Mouse (Mus musculus) CH12.LX (cell line): ENCODE data around the gene Scrn2. TPM values are rescaled to one million over a fixed set of nuclear protein-coding genes. Genes with fewer than 3 reads are reported as not detected.

ENCODE experiments used
- DNase-seq: peaks from one replicate; pipeline ENCODE4 v3.0.0-alpha.2; 2013; ENCODE audit errors: extremely low read depth
- H3K27ac ChIP-seq: 2 replicates; pipeline ENCODE4 v1.5.1; 2012; ENCODE audit warnings: low read depth, mild to moderate bottlenecking, control low read depth, moderate library complexity; ENCODE audit not compliant: insufficient read depth
- H3K27me3 ChIP-seq: replicated peaks from 2 replicates; pipeline ENCODE3; 2012; ENCODE audit warnings: inconsistent platforms
- H3K36me3 ChIP-seq, 2 experiments: replicated peaks in 1 of 2; 2 replicates each; pipeline versions ENCODE3 to v1.6.1; 2012; ENCODE audit warnings: inconsistent platforms in 1 of 2, low read length in 1 of 2, mild to moderate bottlenecking in 1 of 2, mixed read lengths in 1 of 2, moderate library complexity in 1 of 2; ENCODE audit not compliant: control insufficient read depth in 1 of 2, insufficient read depth in 1 of 2
- H3K4me1 ChIP-seq, 2 experiments: 2 replicates each; pipeline ENCODE4 v1.6.1; 2012; ENCODE audit warnings: inconsistent platforms in 1 of 2, moderate library complexity in 1 of 2; ENCODE audit not compliant: insufficient read depth in 2 of 2, control insufficient read depth in 1 of 2
- H3K4me2 ChIP-seq: 2 replicates; pipeline ENCODE4 v1.6.1; 2012; ENCODE audit warnings: low read depth, mild to moderate bottlenecking, control low read depth; ENCODE audit not compliant: poor library complexity, insufficient read depth, severe bottlenecking
- H3K4me3 ChIP-seq, 3 experiments: fragments of 150-350 bp in 1 of 3; sonication (generic) in 1 of 3; replicated peaks in 1 of 3; 2 replicates each; pipeline versions ENCODE3 to v1.5.1; 2011 to 2012; ENCODE audit warnings: low read depth in 2 of 3, low read length in 2 of 3, mild to moderate bottlenecking in 2 of 3, moderate library complexity in 2 of 3, control low read depth in 1 of 3, improper control_type of control experiment in 1 of 3, inconsistent platforms in 1 of 3, mixed read lengths in 1 of 3; ENCODE audit not compliant: poor library complexity in 1 of 3
- H3K79me2 ChIP-seq: replicated peaks from 2 replicates; pipeline ENCODE4 v1.6.1; 2012; ENCODE audit warnings: mild to moderate bottlenecking, moderate library complexity; ENCODE audit not compliant: control insufficient read depth, poor library complexity, insufficient read depth, severe bottlenecking; ENCODE audit errors: extremely low read depth
- H3K9ac ChIP-seq: 2 replicates; pipeline ENCODE4 v1.6.1; 2012; ENCODE audit warnings: low read depth, mild to moderate bottlenecking, control low read depth, moderate library complexity; ENCODE audit not compliant: insufficient read depth
- H3K9me3 ChIP-seq: replicated peaks from 2 replicates; pipeline ENCODE3; 2012; ENCODE audit warnings: low read length, inconsistent platforms, mixed read lengths
- BHLHE40 ChIP-seq: IDR thresholded peaks from 2 replicates; pipeline ENCODE4 v1.6.1; 2011; ENCODE audit warnings: mild to moderate bottlenecking, low read depth, low read length, improper control_type of control experiment
- CHD1 ChIP-seq: IDR thresholded peaks from 2 replicates; pipeline ENCODE4 v1.6.1; 2012; ENCODE audit warnings: low read depth, low read length, improper control_type of control experiment, inconsistent platforms
- CHD2 ChIP-seq: IDR thresholded peaks from 2 replicates; pipeline ENCODE4 v1.6.1; 2011; ENCODE audit warnings: low read length, improper control_type of control experiment
- CTCF ChIP-seq, 2 experiments: IDR thresholded peaks in 1 of 2; conservative IDR thresholded peaks in 1 of 2; 2 replicates each; pipeline ENCODE4 v1.5.1; 2011 to 2012; ENCODE audit warnings: low read depth in 2 of 2, low read length in 2 of 2, improper control_type of control experiment in 1 of 2, inconsistent platforms in 1 of 2, mild to moderate bottlenecking in 1 of 2, moderate library complexity in 1 of 2
- E2F4 ChIP-seq: IDR thresholded peaks from 2 replicates; pipeline ENCODE4 v1.6.1; 2011; ENCODE audit warnings: low read depth, low read length, improper control_type of control experiment; ENCODE audit not compliant: insufficient replicate concordance
- ELF1 ChIP-seq: IDR thresholded peaks from 2 replicates; pipeline ENCODE4 v1.6.1; 2014; ENCODE audit warnings: low read depth, mild to moderate bottlenecking, inconsistent platforms, low read length, improper control_type of control experiment
- EP300 ChIP-seq: IDR thresholded peaks from 2 replicates; pipeline ENCODE4 v1.6.1; 2011; ENCODE audit warnings: low read length, improper control_type of control experiment
- ETS1 ChIP-seq: conservative IDR thresholded peaks from 2 replicates; pipeline ENCODE4 v1.6.1; 2012; ENCODE audit warnings: low read depth, mild to moderate bottlenecking, inconsistent platforms, low read length, improper control_type of control experiment, moderate library complexity
- GABPA ChIP-seq: IDR thresholded peaks from 2 replicates; pipeline ENCODE4 v1.6.1; 2012; ENCODE audit warnings: low read depth, low read length, improper control_type of control experiment, inconsistent platforms; ENCODE audit not compliant: insufficient replicate concordance
- HCFC1 ChIP-seq: IDR thresholded peaks from 2 replicates; pipeline ENCODE4 v1.6.1; 2012; ENCODE audit warnings: low read depth, mild to moderate bottlenecking, inconsistent platforms, low read length, improper control_type of control experiment
- IRF4 ChIP-seq: IDR thresholded peaks from 2 replicates; pipeline ENCODE4 v1.6.1; 2014; ENCODE audit warnings: low read depth, mild to moderate bottlenecking, inconsistent platforms, low read length, improper control_type of control experiment
- JUN ChIP-seq: IDR thresholded peaks from 2 replicates; pipeline ENCODE4 v1.6.1; 2011; ENCODE audit warnings: low read depth, mild to moderate bottlenecking, low read length, improper control_type of control experiment, moderate library complexity; ENCODE audit not compliant: insufficient read depth
- JUND ChIP-seq: conservative IDR thresholded peaks from 2 replicates; pipeline ENCODE4 v1.6.1; 2011; ENCODE audit warnings: low read depth, low read length, improper control_type of control experiment
- KAT2A ChIP-seq: IDR thresholded peaks from 2 replicates; pipeline ENCODE4 v1.6.1; 2012; ENCODE audit warnings: low read length, improper control_type of control experiment, inconsistent platforms; ENCODE audit not compliant: insufficient replicate concordance
- MAFK ChIP-seq: IDR thresholded peaks from 2 replicates; pipeline ENCODE4 v1.6.1; 2011; ENCODE audit warnings: low read length, improper control_type of control experiment; ENCODE audit not compliant: insufficient replicate concordance
- MAX ChIP-seq: IDR thresholded peaks from 2 replicates; pipeline ENCODE4 v1.6.1; 2011; ENCODE audit warnings: low read length, improper control_type of control experiment
- MAZ ChIP-seq: IDR thresholded peaks from 2 replicates; pipeline ENCODE4 v1.6.1; 2012; ENCODE audit warnings: low read depth, mild to moderate bottlenecking, inconsistent platforms, low read length, improper control_type of control experiment, moderate library complexity
- MEF2A ChIP-seq: IDR thresholded peaks from 2 replicates; pipeline ENCODE4 v1.6.1; 2014; ENCODE audit warnings: low read depth, mild to moderate bottlenecking, inconsistent platforms, low read length, improper control_type of control experiment, borderline replicate concordance
- MXI1 ChIP-seq: IDR thresholded peaks from 2 replicates; pipeline ENCODE4 v1.6.1; 2011; ENCODE audit warnings: mild to moderate bottlenecking, low read depth, low read length, improper control_type of control experiment
- MYC ChIP-seq: IDR thresholded peaks from 2 replicates; pipeline ENCODE4 v1.6.1; 2011; ENCODE audit warnings: low read depth, mild to moderate bottlenecking, improper control_type of control experiment, low read length
- NELFE ChIP-seq: IDR thresholded peaks from 2 replicates; pipeline ENCODE4 v1.6.1; 2011; ENCODE audit warnings: low read depth, low read length, improper control_type of control experiment
- NRF1 ChIP-seq: IDR thresholded peaks from 2 replicates; pipeline ENCODE4 v1.6.1; 2014; ENCODE audit warnings: low read depth, mild to moderate bottlenecking, inconsistent platforms, low read length, improper control_type of control experiment, moderate library complexity
- POLR2A ChIP-seq: IDR thresholded peaks from 2 replicates; pipeline ENCODE4 v1.6.1; 2011; ENCODE audit warnings: low read depth, mild to moderate bottlenecking, improper control_type of control experiment, low read length
- POLR2AphosphoS2 ChIP-seq: IDR thresholded peaks from 2 replicates; pipeline ENCODE4 v1.6.1; 2011; ENCODE audit warnings: low read depth, low read length, improper control_type of control experiment
- RAD21 ChIP-seq: IDR thresholded peaks from 2 replicates; pipeline ENCODE4 v1.6.1; 2011; ENCODE audit warnings: low read depth, mild to moderate bottlenecking, low read length, improper control_type of control experiment, moderate library complexity
- RCOR1 ChIP-seq: conservative IDR thresholded peaks from 2 replicates; pipeline ENCODE4 v1.6.1; 2012; ENCODE audit warnings: low read depth, mild to moderate bottlenecking, inconsistent platforms, low read length, improper control_type of control experiment
- SIN3A ChIP-seq: IDR thresholded peaks from 2 replicates; pipeline ENCODE4 v1.6.1; 2012; ENCODE audit warnings: low read length, improper control_type of control experiment, inconsistent platforms
- SMC3 ChIP-seq: IDR thresholded peaks from 2 replicates; pipeline ENCODE4 v1.6.1; 2011; ENCODE audit warnings: low read depth, low read length, improper control_type of control experiment
- TBP ChIP-seq: conservative IDR thresholded peaks from 2 replicates; pipeline ENCODE4 v1.6.1; 2011; ENCODE audit warnings: low read depth, low read length, improper control_type of control experiment
- TCF12 ChIP-seq: IDR thresholded peaks from 2 replicates; pipeline ENCODE4 v1.6.1; 2014; ENCODE audit warnings: low read depth, mild to moderate bottlenecking, inconsistent platforms, low read length, improper control_type of control experiment
- UBTF ChIP-seq: IDR thresholded peaks from 2 replicates; pipeline ENCODE4 v1.6.1; 2012; ENCODE audit warnings: low read depth, mild to moderate bottlenecking, inconsistent platforms, low read length, improper control_type of control experiment, moderate library complexity
- USF1 ChIP-seq: IDR thresholded peaks from 2 replicates; pipeline ENCODE4 v1.6.1; 2014; ENCODE audit warnings: low read depth, mild to moderate bottlenecking, inconsistent platforms, low read length, improper control_type of control experiment
- USF2 ChIP-seq: conservative IDR thresholded peaks from 2 replicates; pipeline ENCODE4 v1.6.1; 2011; ENCODE audit warnings: low read depth, low read length, improper control_type of control experiment
- ZC3H11A ChIP-seq: IDR thresholded peaks from 2 replicates; pipeline ENCODE4 v1.6.1; 2012; ENCODE audit warnings: low read depth, mild to moderate bottlenecking, inconsistent platforms, low read length, improper control_type of control experiment
- ZKSCAN1 ChIP-seq: IDR thresholded peaks from 2 replicates; pipeline ENCODE4 v1.6.1; 2012; ENCODE audit warnings: low read depth, inconsistent platforms, low read length, improper control_type of control experiment, borderline replicate concordance
- ZMIZ1 ChIP-seq: IDR thresholded peaks from 2 replicates; pipeline ENCODE4 v1.6.1; 2012; ENCODE audit warnings: low read depth, mild to moderate bottlenecking, inconsistent platforms, low read length, improper control_type of control experiment
- ZNF384 ChIP-seq: IDR thresholded peaks from 2 replicates; pipeline ENCODE4 v1.6.1; 2012; ENCODE audit warnings: low read depth, low read length, improper control_type of control experiment, inconsistent platforms
- dilution Hi-C: fragments of 300-500 bp; cut with MboI; formaldehyde crosslinking; loops from 2 replicates; pipeline ENCODE4 v1.14.3; 2020; ENCODE audit warnings: low sequenced_read_pairs; ENCODE audit not compliant: extremely low pct_unique_long_range_greater_than_20kb, extremely low pct_ligation_motif_present
- in situ Hi-C: fragments of 300-500 bp; cut with MboI; formaldehyde crosslinking; loops from 3 replicates; pipeline ENCODE4 v1.14.3; 2019; ENCODE audit warnings: low sequenced_read_pairs, low pct_ligation_motif_present, low pct_unique_long_range_greater_than_20kb, mixed read lengths
- polyA plus RNA-seq: library from polyadenylated mRNA; unstranded; fragments of >175 nt; gene quantifications from 2 replicates; pipeline ENCODE4 v1.2.1, GENCODE M21; 2012; ENCODE audit warnings: low read depth; ENCODE audit not compliant: insufficient read length
- total RNA-seq, 2 experiments: library from RNA; depleted of rRNA; stranded (reverse); fragments of 300-350 nt in 1 of 2; fragments of >200 nt in 1 of 2; gene quantifications; 2 replicates each; pipeline ENCODE4 v1.2.3; 2012 to 2014

Gene Scrn2
- total and polyA plus RNA-seq, 3 experiments, result 34.5 to 55.8 (median 35.2) TPM

GRCm38 (mm10) chr11:97041022-97041899 lies 11.5 kb downstream of the Scrn2 start, which contains the start of the genes Lrrc46 and Mrpl10:
Lrrc46 (minus strand) TSS chr11:97041407.
Mrpl10 (plus strand) TSS chr11:97041560.
- H3K79me2 ChIP-seq, result peaks cover 30% of the 10 kb centered on the region
- peaks cover 4 to 23% of the 10 kb centered on the region in 2 experiments; a peak in 3 of 4 replicates for H3K4me1 ChIP-seq
- H3K27ac ChIP-seq, result peak within 1 kb of the TSS; percentile 29
- H3K9me3 ChIP-seq, result peaks cover 4% of the 10 kb centered on the region
- DNase-seq, result peak; percentile 98
- peak within 1 kb of the TSS; percentile 99 for H3K4me2 ChIP-seq
- H3K36me3 ChIP-seq, result peaks cover 15 to 45% of the 10 kb centered on the region in 2 experiments
- peak within 1 kb of the TSS; percentile 75 to 94 (median 86) for H3K4me3 ChIP-seq
- dilution Hi-C loops (no loop called here), in situ Hi-C loops (no loop called here)
- H3K9ac ChIP-seq, result peak within 1 kb of the TSS; percentile 84
- no peaks in the 10 kb centered on the region for H3K27me3 ChIP-seq
- TF ChIP-seq NRF1 (peak; percentile 98), IRF4 (peak; percentile 68; the same call in 1 of the 2 replicates), ZMIZ1 (peak; percentile 63; the same call in 1 of the 2 replicates), TCF12 (peak; percentile 89), MEF2A (peak; percentile 78), CTCF (conservative IDR thresholded peaks at IDR 0.05 in 1 of 2, IDR thresholded peaks at IDR 0.05 in 1 of 2; ENCODE audit: low read depth in 2 of 2, low read length in 2 of 2) (no peak), RCOR1 (no peak), GABPA (no peak; the same call in 1 of the 2 replicates), UBTF (peak; percentile 85; the same call in 1 of the 2 replicates), ELF1 (peak; percentile 99), E2F4 (0 out of 2 replicates have a peak, but pooled peaks have one; percentile 66), SMC3 (no peak), ZKSCAN1 (peak; percentile 40; the same call in 1 of the 2 replicates), CHD2 (peak; percentile 95), USF2 (no peak), TBP (peak; percentile 80), ETS1 (peak; percentile 57), KAT2A (peak; percentile 80; the same call in 1 of the 2 replicates), NELFE (peak; percentile 93), JUN (no peak; the same call in 1 of the 2 replicates), EP300 (no peak), MXI1 (peak; percentile 99), USF1 (no peak), SIN3A (peak; percentile 100), POLR2A (peak; percentile 97), MYC (peak; percentile 75; the same call in 1 of the 2 replicates), MAX (peak; percentile 54), HCFC1 (peak; percentile 95), MAZ (peak; percentile 98), CHD1 (no peak), JUND (0 out of 2 replicates have a peak, but pooled peaks have one; percentile 5), ZC3H11A (no peak), ZNF384 (peak; percentile 100), MAFK (no peak), BHLHE40 (no peak), RAD21 (no peak), POLR2AphosphoS2 (0 out of 2 replicates have a peak, but pooled peaks have one; percentile 41)
